Comparison of ENCODE assay signal across 14 mouse cellular contexts in the genomic region with DNA sequence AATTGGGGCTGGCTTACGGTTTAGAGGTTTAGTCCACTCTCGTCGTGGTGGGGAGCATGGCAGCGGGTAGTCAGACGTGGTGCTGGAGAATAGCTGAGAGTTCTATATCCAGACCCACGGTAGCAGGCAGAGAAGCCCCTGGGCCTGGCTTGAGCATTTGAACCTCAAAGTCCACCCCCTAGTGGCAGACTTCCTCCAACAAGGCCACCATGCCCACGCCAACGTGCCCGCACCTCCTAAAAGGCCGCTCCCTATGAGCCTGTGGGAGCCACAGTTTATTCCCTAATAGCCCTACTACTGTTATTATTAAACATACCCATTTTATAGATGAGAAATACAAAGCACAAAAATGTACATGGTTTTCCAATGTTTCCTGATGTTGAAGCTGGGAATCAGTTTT. TPM values are rescaled to one million over a fixed set of nuclear protein-coding genes. Genes with fewer than 3 reads are reported as not detected.
DNase-seq lines count a peak whose midpoint lies in the region; ATAC-seq and TF ChIP-seq lines count a peak whose summit lies in the region.
"Had no signal": no experiment of that assay in that cellular context is flagged by ENCODE, and none has a peak within 500 bp of the region (broad histone marks: within the 10 kb centered on the region; RNA-seq: fewer than 3 reads in every experiment).

No protein-coding gene starts in this region.

- peak; percentile 12; the same call in 1 of the 2 replicates for ATAC-seq in megakaryocyte, adult 5-6 weeks (ENCODE audit: poor library complexity, severe bottlenecking)
- ATAC-seq: midbrain, embryonic 15.5 days had no signal

- TF ChIP-seq CTCF in left cerebral cortex, adult 2 months (IDR thresholded peaks at IDR 0.05) = peak; percentile 16

- H3K4me3 ChIP-seq in left cerebral cortex, adult 2 months = no peak overlapping the region
- H3K4me3 ChIP-seq: midbrain, embryonic 15.5 days had no signal

- intact Hi-C loops in left cerebral cortex, adult 2 months (cut with DNase I) = no loop called here
- intact Hi-C loops in left cerebral cortex, postnatal 14 days (cut with DNase I) = no loop called here

- H3K27ac ChIP-seq in left cerebral cortex, adult 2 months = no peak overlapping the region
- H3K27ac ChIP-seq: hindbrain, embryonic 14.5 days; midbrain, embryonic 15.5 days had no signal

- peak; percentile 82 for DNase-seq in heart, adult 11 months
- DNase-seq in heart, adult 18-20 months = no peak
- no peak for DNase-seq in left cerebral cortex, adult 2 months (ENCODE audit: extremely low spot score in 1 of 2, low spot score in 2 of 2)
- DNase-seq in left cerebral cortex, postnatal 14 days (ENCODE audit: low spot score in 2 of 2) = no peak
- DNase-seq in retina, postnatal 1 day = peak; percentile 19
- DNase-seq in retina, embryonic 14.5 days (ENCODE audit: low spot score) = no peak
- DNase-seq in urinary bladder, postnatal 36 days (ENCODE audit: low spot score in 2 of 2) = no peak
- DNase-seq: cerebellum, adult 2 months; embryo, embryonic 11 days; gastrocnemius, postnatal 25 days; lung, postnatal 4 days had no signal

RNA-seq across cellular contexts. Expression of a gene that starts 19.2 kb away (rescaled TPM):
- total RNA-seq in heart, adult 18-20 months (2021) = 10 to 100 TPM; 12.9 to 15.9 TPM
- 100 to 1,000 TPM; 104 to 106 TPM for total RNA-seq in left cerebral cortex, adult 2 months (2021)
- 100 to 1,000 TPM; 110 to 123 TPM for total RNA-seq in left cerebral cortex, postnatal 14 days (2021)
- 29.6 and 30.8 TPM in 2 replicates for total RNA-seq in megakaryocyte, adult 5-6 weeks (2015)
- 39.2 and 47.4 TPM in 2 replicates for total RNA-seq in megakaryocyte, adult 5-6 weeks (2017)

Comparison
In these comparisons a context has a peak if more than half of its experiments do, and no peak if none do; other contexts are left out.
1. DNase-seq: peak in heart, adult 11 months (single experiment) and retina, postnatal 1 day (single experiment); none in heart, adult 18-20 months (0 of 2), left cerebral cortex, adult 2 months (0 of 2), left cerebral cortex, postnatal 14 days (0 of 2), retina, embryonic 14.5 days (single experiment) and urinary bladder, postnatal 36 days (0 of 2).